Mouse (Mus musculus) liver, embryonic 16.5 days (tissue): ENCODE data around the gene Tacc2. TPM values are rescaled to one million over a fixed set of nuclear protein-coding genes. Genes with fewer than 3 reads are reported as not detected.
"Not testable (repeated sequence)": the region's sequence is repeated elsewhere in the genome, so short reads cannot be mapped to it uniquely, and the experiment has no call there.

Experiments used
- ATAC-seq: fragments of 200-750 bp; cut with Nextera tagmentation; 2 replicates; pipeline ENCODE4 v1.8.0; 2017; ENCODE audit warnings: low read depth, mild to moderate bottlenecking, moderate number of reproducible peaks, moderate library complexity
- H3K27ac ChIP-seq: fragments of 300-500 bp; sonication (generic); 2 replicates; pipeline ENCODE4 v1.5.1; 2014; ENCODE audit warnings: mild to moderate bottlenecking, low read length
- H3K27me3 ChIP-seq: fragments of 300-500 bp; sonication (generic); 2 replicates; pipeline ENCODE4 v1.6.1; 2014; ENCODE audit warnings: low read depth, low read length, mixed read lengths; ENCODE audit not compliant: control insufficient read depth, insufficient read depth
- H3K36me3 ChIP-seq: fragments of 300-500 bp; sonication (generic); 2 replicates; pipeline ENCODE4 v1.6.1; 2014; ENCODE audit warnings: mild to moderate bottlenecking; ENCODE audit not compliant: control insufficient read depth, insufficient read depth
- H3K4me1 ChIP-seq: fragments of 300-500 bp; sonication (generic); 2 replicates; pipeline ENCODE4 v1.6.1; 2014; ENCODE audit warnings: low read depth, low read length, mixed read lengths; ENCODE audit not compliant: control insufficient read depth
- H3K4me2 ChIP-seq: fragments of 300-500 bp; sonication (generic); 2 replicates; pipeline ENCODE4 v1.6.1; 2014; ENCODE audit warnings: low read depth, low read length, mixed read lengths
- H3K4me3 ChIP-seq: fragments of 300-500 bp; sonication (generic); 2 replicates; pipeline ENCODE4 v1.5.1; 2014; ENCODE audit warnings: low read depth, mild to moderate bottlenecking, low read length
- H3K9ac ChIP-seq: fragments of 300-500 bp; sonication (generic); 2 replicates; pipeline ENCODE4 v1.6.1; 2014; ENCODE audit warnings: low read depth, low read length
- H3K9me3 ChIP-seq: fragments of 300-500 bp; sonication (generic); replicated peaks from 2 replicates; pipeline ENCODE4 v1.6.1; 2016; ENCODE audit warnings: low read length; ENCODE audit not compliant: control insufficient read depth
- whole genome bisulfite sequencing: fragments of 180-500 bp; shearing (Covaris S2); extraction: QIAGEN DNeasy Blood & Tissue Kit; methylation state at CpG from one replicate; pipeline ENCODE4 v1.1.7; 2014; ENCODE audit not compliant: insufficient replicate concordance; 5-methylcytosine and 5-hydroxymethylcytosine counted together
- polyA plus RNA-seq: library from polyadenylated mRNA; unstranded; fragments of >200 nt; fragmentation: Nextera tagmentation; extraction: Ambion mirVana; gene quantifications from 2 replicates; pipeline ENCODE4 v1.2.1, GENCODE M21; 2015

Tacc2 gene
- 2.2 and 3.3 TPM in 2 replicates for polyA plus RNA-seq

- Histone ChIP-seq H3K4me3 (peak within 1 kb of the TSS; percentile 35), H3K4me2 (peak within 1 kb of the TSS; percentile 54), H3K27me3 (no peaks in the 10 kb centered on the region), H3K4me1 (no peaks in the 10 kb centered on the region; the same call in none of the 2 replicates), H3K36me3 (no peaks in the 10 kb centered on the region), H3K9me3 (no peaks in the 10 kb centered on the region), H3K9ac (no peak within 1 kb of the TSS), H3K27ac (no peak within 1 kb of the TSS)
- WGBS = 34% methylated on average over 15 of the region's 15 CpGs
- no peak for ATAC-seq
These were observed at the start of gene Tacc2 for GRCm38 (mm10) chr7:130577388-130578003. Gene Tacc2, plus strand, starts transcription at chr7:130577438.

- not testable (repeated sequence) for H3K9ac ChIP-seq, ATAC-seq, H3K27ac ChIP-seq, H3K4me3 ChIP-seq, H3K9me3 ChIP-seq, H3K4me2 ChIP-seq, H3K27me3 ChIP-seq, H3K4me1 ChIP-seq
- 91% methylated on average over 12 of the region's 15 CpGs for WGBS
- H3K36me3 ChIP-seq = peaks cover 20% of the 10 kb centered on the region
These were observed 46.1 kb upstream of the Tacc2 start for GRCm38 (mm10) chr7:130531138-130531537.

- H3K27me3 ChIP-seq = no peaks in the 10 kb centered on the region
- peaks cover 40% of the 10 kb centered on the region for H3K36me3 ChIP-seq
- WGBS = 32% methylated on average over 24 of the region's 25 CpGs
- ATAC-seq = peak; percentile 80
- peaks cover 2% of the 10 kb centered on the region; the same call in 1 of the 2 replicates for H3K4me1 ChIP-seq
- H3K4me3 ChIP-seq = no peak overlapping the region
- no peaks in the 10 kb centered on the region for H3K9me3 ChIP-seq
- H3K9ac ChIP-seq = no peak overlapping the region
- H3K27ac ChIP-seq = 0 out of 2 replicates have a peak overlapping the region, but pooled peaks have one; percentile 30
- H3K4me2 ChIP-seq = no peak overlapping the region
These were observed 43.6 kb upstream of the Tacc2 start for GRCm38 (mm10) chr7:130533316-130534260.

GRCm38 (mm10) chr7:130535174-130535573 lies 42.1 kb upstream of the Tacc2 start:
- no peaks in the 10 kb centered on the region for H3K9me3 ChIP-seq
- no peak overlapping the region for H3K4me3 ChIP-seq
- H3K27ac ChIP-seq = no peak overlapping the region
- H3K4me1 ChIP-seq = peaks cover 2% of the 10 kb centered on the region; the same call in 1 of the 2 replicates
- WGBS = 78% methylated on average over 4 of the region's 4 CpGs
- no peak for ATAC-seq
- no peak overlapping the region for H3K4me2 ChIP-seq
- no peaks in the 10 kb centered on the region for H3K27me3 ChIP-seq
- no peak overlapping the region for H3K9ac ChIP-seq
- peaks cover 55% of the 10 kb centered on the region for H3K36me3 ChIP-seq

GRCm38 (mm10) chr7:130537068-130537467 lies 40.2 kb upstream of the Tacc2 start:
- no peak for ATAC-seq
- Histone ChIP-seq H3K27me3 (no peaks in the 10 kb centered on the region), H3K9me3 (no peaks in the 10 kb centered on the region), H3K9ac (no peak overlapping the region), H3K4me2 (no peak overlapping the region), H3K4me3 (no peak overlapping the region), H3K27ac (no peak overlapping the region), H3K4me1 (peaks cover 2% of the 10 kb centered on the region; the same call in 1 of the 2 replicates), H3K36me3 (peaks cover 62% of the 10 kb centered on the region)
- 86% methylated on average over 4 of the region's 4 CpGs for WGBS

GRCm38 (mm10) chr7:130540176-130540575 lies 37.1 kb upstream of the Tacc2 start:
- no peak overlapping the region for H3K4me3 ChIP-seq
- H3K9me3 ChIP-seq = no peaks in the 10 kb centered on the region
- WGBS = 84% methylated on average over 7 of the region's 7 CpGs
- H3K4me2 ChIP-seq = no peak overlapping the region
- peaks cover 5% of the 10 kb centered on the region for H3K4me1 ChIP-seq
- peaks cover 68% of the 10 kb centered on the region for H3K36me3 ChIP-seq
- no peak overlapping the region for H3K27ac ChIP-seq
- no peaks in the 10 kb centered on the region for H3K27me3 ChIP-seq
- ATAC-seq = no peak
- no peak overlapping the region for H3K9ac ChIP-seq

GRCm38 (mm10) chr7:130543181-130543580 lies 34.1 kb upstream of the Tacc2 start:
- H3K4me1 ChIP-seq = peaks cover 19% of the 10 kb centered on the region
- ATAC-seq = no peak
- no peaks in the 10 kb centered on the region for H3K9me3 ChIP-seq
- H3K9ac ChIP-seq = no peak overlapping the region
- H3K4me3 ChIP-seq = no peak overlapping the region
- peaks cover 52% of the 10 kb centered on the region for H3K36me3 ChIP-seq
- no peak overlapping the region for H3K27ac ChIP-seq
- 89% methylated on average over 4 of the region's 4 CpGs for WGBS
- H3K27me3 ChIP-seq = no peaks in the 10 kb centered on the region
- H3K4me2 ChIP-seq = no peak overlapping the region

GRCm38 (mm10) chr7:130545401-130545800 lies 31.8 kb upstream of the Tacc2 start:
- peak overlapping the region; percentile 95 for H3K4me3 ChIP-seq
- H3K27ac ChIP-seq = peak overlapping the region; percentile 99; the same call in 1 of the 2 replicates
- peak overlapping the region; percentile 99 for H3K9ac ChIP-seq

More at GRCm38 (mm10) chr7:130545401-130545800, 31.8 kb upstream of the Tacc2 start:
- no peaks in the 10 kb centered on the region for H3K27me3 ChIP-seq
- peaks cover 19% of the 10 kb centered on the region for H3K4me1 ChIP-seq
- H3K36me3 ChIP-seq = peaks cover 31% of the 10 kb centered on the region
- H3K9me3 ChIP-seq = no peaks in the 10 kb centered on the region
- no peak for ATAC-seq
- peak overlapping the region; percentile 78 for H3K4me2 ChIP-seq
- 76% methylated on average over 5 of the region's 5 CpGs for WGBS
